Mouse (Mus musculus) liver, postnatal 0 days (tissue): ENCODE measurements around the gene Stat4.

Source experiments
- CTCF ChIP-seq: sonication (generic); IDR thresholded peaks from 2 replicates; pipeline ENCODE4 v1.5.1; 2016; ENCODE audit warnings: antibody characterized with exemption, low read depth
- EP300 ChIP-seq: IDR thresholded peaks from 2 replicates; pipeline ENCODE4 v1.6.1; 2016; ENCODE audit warnings: antibody characterized with exemption, low read depth, mild to moderate bottlenecking

- peak; percentile 71 for TF ChIP-seq CTCF
- TF ChIP-seq EP300, result no peak
Measured at GRCm38 (mm10) chr1:51998542-51998941, 11.6 kb downstream of the Stat4 start.
